Mouse (Mus musculus): ENCODE measurements at regions not wholly inside any gene's neighbourhood (a gene's known extent, or its start where the extent isn't known, plus 50 kb on each side); places are given as distances from the start of the nearest gene placed in this dataset.

- Histone ChIP-seq H3K79me2 (ENCODE audit: control insufficient read depth, insufficient read depth) (no peaks in the 10 kb centered on the region), H3K36me3 (ENCODE audit: control insufficient read depth, insufficient read depth) (no peaks in the 10 kb centered on the region), H3K4me3 (no peak overlapping the region), H3ac (ENCODE audit: control insufficient read depth, insufficient read length) (no peak overlapping the region), H3K27me3 (ENCODE audit: control insufficient read depth, insufficient read depth, insufficient read length) (no peaks in the 10 kb centered on the region), H3K4me2 (ENCODE audit: low read depth) (no peak overlapping the region)
- no peak for TF ChIP-seq POLR2A (IDR thresholded peaks at IDR 0.05; ENCODE audit: insufficient read length, low read depth)
- no peak for TF ChIP-seq MAX (IDR thresholded peaks at IDR 0.05; ENCODE audit: low read depth)
- TF ChIP-seq SRF (IDR thresholded peaks at IDR 0.05; ENCODE audit: control insufficient read depth, insufficient read length, low read depth): no peak
- TF ChIP-seq TCF12 (IDR thresholded peaks at IDR 0.05; ENCODE audit: insufficient read depth, poor library complexity, severe bottlenecking): no peak
- no peak for TF ChIP-seq POLR2AphosphoS2 (IDR thresholded peaks at IDR 0.05; ENCODE audit: insufficient read length, low read depth)
- TF ChIP-seq TCF3 (IDR thresholded peaks at IDR 0.05; ENCODE audit: insufficient read length, low read depth): no peak
- no peak for TF ChIP-seq REST (IDR thresholded peaks at IDR 0.05; ENCODE audit: insufficient read depth, insufficient read length)
- no peak for TF ChIP-seq MYOG (IDR thresholded peaks at IDR 0.05; ENCODE audit: control insufficient read depth in 1 of 3, insufficient read depth in 1 of 3, insufficient read length in 2 of 3, low read depth in 2 of 3)
- TF ChIP-seq USF1 (IDR thresholded peaks at IDR 0.05; ENCODE audit: low read depth): no peak
- no peak for TF ChIP-seq MYOD1 (IDR thresholded peaks at IDR 0.05; ENCODE audit: control insufficient read depth in 1 of 3, insufficient read length in 2 of 3, low read depth in 2 of 3)
- TF ChIP-seq E2F4 (IDR thresholded peaks at IDR 0.05; ENCODE audit: insufficient read depth): no peak
- TF ChIP-seq CEBPB (IDR thresholded peaks at IDR 0.05; ENCODE audit: insufficient read depth, poor library complexity, severe bottlenecking): no peak
Observed at GRCm38 (mm10) chr13:112023171-112023570, 214.4 kb upstream of the Map3k1 start.

- Histone ChIP-seq H3K27me3 (ENCODE audit: control insufficient read depth, insufficient read depth, insufficient read length) (no peaks in the 10 kb centered on the region), H3ac (ENCODE audit: control insufficient read depth, insufficient read length) (no peak overlapping the region), H3K36me3 (ENCODE audit: control insufficient read depth, insufficient read depth) (no peaks in the 10 kb centered on the region), H3K79me2 (ENCODE audit: control insufficient read depth, insufficient read depth) (no peaks in the 10 kb centered on the region), H3K4me3 (no peak overlapping the region), H3K4me2 (ENCODE audit: low read depth) (no peak overlapping the region)
- TF ChIP-seq E2F4 (IDR thresholded peaks at IDR 0.05; ENCODE audit: insufficient read depth) (no peak), TCF12 (IDR thresholded peaks at IDR 0.05; ENCODE audit: insufficient read depth, poor library complexity, severe bottlenecking) (no peak), SRF (IDR thresholded peaks at IDR 0.05; ENCODE audit: control insufficient read depth, insufficient read length, low read depth) (no peak), TCF3 (IDR thresholded peaks at IDR 0.05; ENCODE audit: insufficient read length, low read depth) (no peak), REST (IDR thresholded peaks at IDR 0.05; ENCODE audit: insufficient read depth, insufficient read length) (no peak), MYOG (IDR thresholded peaks at IDR 0.05; ENCODE audit: control insufficient read depth in 1 of 3, insufficient read depth in 1 of 3, insufficient read length in 2 of 3, low read depth in 2 of 3) (no peak), USF1 (IDR thresholded peaks at IDR 0.05; ENCODE audit: low read depth) (no peak), CEBPB (IDR thresholded peaks at IDR 0.05; ENCODE audit: insufficient read depth, poor library complexity, severe bottlenecking) (no peak), POLR2AphosphoS2 (IDR thresholded peaks at IDR 0.05; ENCODE audit: insufficient read length, low read depth) (no peak), POLR2A (IDR thresholded peaks at IDR 0.05; ENCODE audit: insufficient read length, low read depth) (no peak), MAX (IDR thresholded peaks at IDR 0.05; ENCODE audit: low read depth) (no peak), MYOD1 (IDR thresholded peaks at IDR 0.05; ENCODE audit: control insufficient read depth in 1 of 3, insufficient read length in 2 of 3, low read depth in 2 of 3) (no peak)
Observed at GRCm38 (mm10) chr13:112024667-112025585, 216.1 kb upstream of the Map3k1 start.

- Histone ChIP-seq H3K4me3 (no peak overlapping the region), H3K27me3 (ENCODE audit: control insufficient read depth, insufficient read depth, insufficient read length) (no peaks in the 10 kb centered on the region), H3K79me2 (ENCODE audit: control insufficient read depth, insufficient read depth) (no peaks in the 10 kb centered on the region), H3K4me2 (ENCODE audit: low read depth) (no peak overlapping the region), H3ac (ENCODE audit: control insufficient read depth, insufficient read length) (no peak overlapping the region), H3K36me3 (ENCODE audit: control insufficient read depth, insufficient read depth) (no peaks in the 10 kb centered on the region)
- TF ChIP-seq MYOG (IDR thresholded peaks at IDR 0.05; ENCODE audit: control insufficient read depth in 1 of 3, insufficient read depth in 1 of 3, insufficient read length in 2 of 3, low read depth in 2 of 3) (no peak), TCF12 (IDR thresholded peaks at IDR 0.05; ENCODE audit: insufficient read depth, poor library complexity, severe bottlenecking) (no peak), E2F4 (IDR thresholded peaks at IDR 0.05; ENCODE audit: insufficient read depth) (no peak), POLR2AphosphoS2 (IDR thresholded peaks at IDR 0.05; ENCODE audit: insufficient read length, low read depth) (no peak), USF1 (IDR thresholded peaks at IDR 0.05; ENCODE audit: low read depth) (no peak), MAX (IDR thresholded peaks at IDR 0.05; ENCODE audit: low read depth) (no peak)
Observed at GRCm38 (mm10) chr13:112025586-112025950, 216.8 kb upstream of the Map3k1 start.

- TF ChIP-seq MAX (IDR thresholded peaks at IDR 0.05; ENCODE audit: low read depth) (no peak), E2F4 (IDR thresholded peaks at IDR 0.05; ENCODE audit: insufficient read depth) (no peak)
- no peaks in the 10 kb centered on the region for H3K79me2 ChIP-seq (ENCODE audit: control insufficient read depth, insufficient read depth)
- H3K36me3 ChIP-seq (ENCODE audit: control insufficient read depth, insufficient read depth): no peaks in the 10 kb centered on the region
- no peak overlapping the region for H3ac ChIP-seq (ENCODE audit: control insufficient read depth, insufficient read length)
- H3K27me3 ChIP-seq (ENCODE audit: control insufficient read depth, insufficient read depth, insufficient read length): no peaks in the 10 kb centered on the region
- H3K4me2 ChIP-seq (ENCODE audit: low read depth): no peak overlapping the region
- H3K4me3 ChIP-seq: no peak overlapping the region
Observed at GRCm38 (mm10) chr13:112027736-112028135, 218.9 kb upstream of the Map3k1 start.

- no peaks in the 10 kb centered on the region for H3K36me3 ChIP-seq (ENCODE audit: control insufficient read depth, insufficient read depth)
Observed at GRCm38 (mm10) chr13:112031061-112031460, 222.3 kb upstream of the Map3k1 start.

More at GRCm38 (mm10) chr13:112031061-112031460, 222.3 kb upstream of the Map3k1 start:
- no peaks in the 10 kb centered on the region for H3K27me3 ChIP-seq (ENCODE audit: control insufficient read depth, insufficient read depth, insufficient read length)
- no peak overlapping the region for H3ac ChIP-seq (ENCODE audit: control insufficient read depth, insufficient read length)
- no peak overlapping the region for H3K4me3 ChIP-seq
- H3K4me2 ChIP-seq (ENCODE audit: low read depth): no peak overlapping the region
- TF ChIP-seq TCF3 (IDR thresholded peaks at IDR 0.05; ENCODE audit: insufficient read length, low read depth): no peak
- no peak for TF ChIP-seq USF1 (IDR thresholded peaks at IDR 0.05; ENCODE audit: low read depth)
- TF ChIP-seq MYOG (IDR thresholded peaks at IDR 0.05; ENCODE audit: control insufficient read depth in 1 of 3, insufficient read depth in 1 of 3, insufficient read length in 2 of 3, low read depth in 2 of 3): no peak
- no peak for TF ChIP-seq REST (IDR thresholded peaks at IDR 0.05; ENCODE audit: insufficient read depth, insufficient read length)
- no peak for TF ChIP-seq TCF12 (IDR thresholded peaks at IDR 0.05; ENCODE audit: insufficient read depth, poor library complexity, severe bottlenecking)
- TF ChIP-seq POLR2A (IDR thresholded peaks at IDR 0.05; ENCODE audit: insufficient read length, low read depth): no peak
- no peak for TF ChIP-seq POLR2AphosphoS2 (IDR thresholded peaks at IDR 0.05; ENCODE audit: insufficient read length, low read depth)
- no peak for TF ChIP-seq E2F4 (IDR thresholded peaks at IDR 0.05; ENCODE audit: insufficient read depth)
- TF ChIP-seq CEBPB (IDR thresholded peaks at IDR 0.05; ENCODE audit: insufficient read depth, poor library complexity, severe bottlenecking): no peak
- TF ChIP-seq SRF (IDR thresholded peaks at IDR 0.05; ENCODE audit: control insufficient read depth, insufficient read length, low read depth): no peak
- no peaks in the 10 kb centered on the region for H3K79me2 ChIP-seq (ENCODE audit: control insufficient read depth, insufficient read depth)

All from myocyte (in vitro differentiated cells).